Mouse (Mus musculus): ENCODE results near the gene Csnk1d.

DNA sequence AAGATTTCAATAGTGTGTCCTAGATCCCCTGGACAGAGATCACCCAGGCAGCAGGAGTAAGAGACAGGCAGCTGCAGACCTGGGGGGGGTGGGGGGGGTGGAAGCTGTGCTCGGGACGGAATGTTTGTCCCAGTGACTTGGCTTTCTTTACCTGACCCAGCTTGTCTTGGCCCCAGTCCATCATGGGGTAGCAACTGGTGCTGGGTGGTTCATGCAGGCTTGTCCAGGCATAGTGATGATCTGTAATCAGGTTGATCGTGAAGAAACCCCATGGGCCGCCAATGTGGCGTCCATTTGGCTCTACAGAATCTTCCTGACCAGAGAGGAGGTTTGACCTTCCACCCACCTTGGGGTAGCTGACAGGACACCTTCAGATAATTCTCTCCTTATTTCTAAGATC, 45.2 kb downstream of the Csnk1d start:
- TF ChIP-seq CTCF (IDR thresholded peaks at IDR 0.05; ENCODE audit: control insufficient read depth, insufficient read depth, insufficient replicate concordance, low read depth, low read length) (no peak), POLR2A (IDR thresholded peaks at IDR 0.05; ENCODE audit: control insufficient read depth, low read depth, low read length) (no peak)

Measured in testis, adult 2 months (tissue).